Mouse (Mus musculus): Measurements from ENCODE around the gene Tes. TPM values are rescaled to one million over a fixed set of nuclear protein-coding genes. Genes with fewer than 3 reads are reported as not detected.

Tes gene
- total RNA-seq, 2 experiments from 2014 or later = 0.69 to 2.6 TPM

GRCm38 (mm10) chr6:17115046-17115790 is 50.3 kb downstream of the Tes start:
- intact Hi-C loops (cut with DNase I) = no loop called here
- Histone ChIP-seq H3K4me3 (no peak overlapping the region), H3K27ac (peak overlapping the region; percentile 16; the same call in 1 of the 2 replicates)
- DNase-seq = no peak
- no peak for TF ChIP-seq CTCF (IDR thresholded peaks at IDR 0.05)

- no peak for TF ChIP-seq CTCF (IDR thresholded peaks at IDR 0.05)
- Histone ChIP-seq H3K27ac (0 out of 2 replicates have a peak overlapping the region, but pooled peaks have one; percentile 12), H3K4me3 (no peak overlapping the region)
- intact Hi-C loops (cut with DNase I) = no loop called here
- DNase-seq = no peak
These were observed 54.7 kb downstream of the Tes start for GRCm38 (mm10) chr6:17119521-17120232.

GRCm38 (mm10) chr6:17140021-17140420 is 75.1 kb downstream of the Tes start:
- intact Hi-C loops (cut with DNase I) = no loop called here
- no peak overlapping the region for H3K27ac ChIP-seq
- no peak for TF ChIP-seq CTCF (IDR thresholded peaks at IDR 0.05)
- H3K4me3 ChIP-seq = no peak overlapping the region
- DNase-seq = no peak

GRCm38 (mm10) chr6:17142577-17143359 is 77.8 kb downstream of the Tes start:
- TF ChIP-seq CTCF (IDR thresholded peaks at IDR 0.05) = no peak
- DNase-seq = no peak
- Histone ChIP-seq H3K27ac (peak overlapping the region; percentile 57), H3K4me3 (no peak overlapping the region)
- intact Hi-C loops (cut with DNase I) = no loop called here

GRCm38 (mm10) chr6:17151071-17151715 is 86.2 kb downstream of the Tes start:
- intact Hi-C loops (cut with DNase I) = no loop called here
- no peak overlapping the region for H3K4me3 ChIP-seq
- H3K27ac ChIP-seq = no peak overlapping the region
- DNase-seq = no peak
- TF ChIP-seq CTCF (IDR thresholded peaks at IDR 0.05) = no peak

- no peak for DNase-seq
- intact Hi-C loops (cut with DNase I) = no loop called here
- H3K27ac ChIP-seq = no peak overlapping the region
- H3K4me3 ChIP-seq = no peak overlapping the region
- TF ChIP-seq CTCF (IDR thresholded peaks at IDR 0.05) = no peak
These were observed 87.6 kb downstream of the Tes start for GRCm38 (mm10) chr6:17152551-17152950.

Other genes with a start within 250 kb of the Tes start
- not detected for gene Tfec, start 166.7 kb upstream of the Tes start, total RNA-seq (2021)
- gene Cav2, start 216.0 kb downstream of the Tes start, total RNA-seq (2021) = 10 to 100 TPM; 13.8 to 24.2 TPM
- 100 to 1,000 TPM in 1 of 2 experiments, 10 to 100 TPM in 1; 82.9 to 125 TPM for gene Cav1, start 241.2 kb downstream of the Tes start, total RNA-seq (2021)